Mouse (Mus musculus): ENCODE data around the gene Scml4.

Scml4 gene

DNA sequence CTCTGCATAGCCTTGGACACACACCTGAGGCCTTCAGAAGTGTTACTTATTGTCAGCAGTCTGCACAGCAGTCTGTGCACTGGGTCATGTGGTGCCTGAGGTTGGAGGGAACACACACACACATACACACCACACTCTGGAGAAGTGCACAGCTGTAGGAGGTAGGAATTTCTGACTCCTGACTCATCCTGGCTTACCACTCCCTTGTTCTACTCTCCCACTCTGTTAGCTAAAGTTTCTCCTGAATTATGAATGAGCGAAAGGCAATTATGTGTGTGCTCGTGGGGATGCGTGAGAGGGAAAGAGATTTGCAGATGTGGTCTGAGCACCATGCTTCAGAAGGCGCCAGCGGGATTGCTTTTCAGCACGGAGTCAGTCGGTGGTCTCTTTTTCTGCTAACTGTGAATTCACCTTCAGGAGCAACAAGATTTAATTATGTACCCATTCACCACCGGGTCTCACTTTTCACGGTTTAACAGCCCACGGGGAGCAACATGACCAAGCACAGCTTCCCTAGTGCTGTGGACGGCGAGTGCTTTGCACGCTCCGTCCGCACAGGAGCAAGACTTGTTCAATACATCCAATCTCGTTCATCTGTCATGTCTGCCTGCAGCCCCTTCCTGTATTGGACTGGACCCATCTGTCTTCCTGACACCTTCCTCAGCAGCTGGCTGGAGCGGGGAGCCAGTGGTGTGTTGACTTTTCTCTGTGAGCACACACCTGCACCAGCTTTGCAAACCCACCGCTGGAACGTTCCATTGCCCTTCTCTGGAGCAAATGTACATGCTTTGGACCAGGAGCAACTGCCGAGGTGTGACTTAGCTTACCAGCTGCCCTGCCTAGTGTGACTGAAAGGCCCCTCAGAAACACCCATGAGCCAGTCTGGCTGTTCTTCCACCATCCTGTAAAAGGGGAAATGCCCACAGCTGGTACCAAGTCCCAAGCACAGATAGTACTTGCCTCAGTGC is 91.2 kb downstream of the Scml4 start:
- DNase-seq, result no peak

DNA sequence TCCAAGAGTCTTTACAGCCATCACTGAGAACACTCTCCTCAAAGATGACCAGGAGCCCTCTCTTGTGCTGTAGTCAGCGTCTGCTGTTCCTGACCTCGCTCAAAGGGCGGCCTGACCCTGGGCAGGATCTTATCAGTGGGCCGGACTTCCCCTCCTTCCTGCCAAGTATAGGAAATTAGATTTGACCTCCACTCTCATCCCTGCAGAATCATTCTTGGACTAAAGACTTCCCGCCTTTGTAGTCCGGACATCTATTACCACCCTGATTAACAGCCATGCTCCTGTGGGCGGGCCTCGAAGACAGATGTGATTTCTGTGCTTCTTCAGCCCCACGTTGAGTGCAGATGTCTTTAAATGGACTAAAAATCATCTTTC is 91.9 kb downstream of the Scml4 start:
- no peak for DNase-seq

DNA sequence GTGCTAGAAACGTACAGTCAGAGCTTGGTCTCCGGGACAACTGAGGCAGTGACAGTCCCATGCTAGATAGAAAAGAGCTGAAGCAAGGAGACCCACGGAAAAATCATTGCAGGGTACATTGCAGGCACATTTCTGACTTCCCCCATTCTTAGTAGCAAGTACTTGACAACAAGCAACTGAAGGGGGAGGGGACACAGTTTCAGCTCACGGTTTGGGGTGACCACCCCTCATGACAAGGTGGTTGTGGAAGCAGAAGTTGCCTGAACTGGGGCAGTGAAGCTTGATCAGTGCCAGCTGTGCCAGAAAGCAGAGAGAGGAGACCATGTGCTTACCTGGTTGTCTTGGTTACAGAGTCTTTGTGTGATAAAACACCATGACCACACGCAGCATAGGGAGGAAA is 93.4 kb downstream of the Scml4 start:
- DNase-seq, result no peak

DNA sequence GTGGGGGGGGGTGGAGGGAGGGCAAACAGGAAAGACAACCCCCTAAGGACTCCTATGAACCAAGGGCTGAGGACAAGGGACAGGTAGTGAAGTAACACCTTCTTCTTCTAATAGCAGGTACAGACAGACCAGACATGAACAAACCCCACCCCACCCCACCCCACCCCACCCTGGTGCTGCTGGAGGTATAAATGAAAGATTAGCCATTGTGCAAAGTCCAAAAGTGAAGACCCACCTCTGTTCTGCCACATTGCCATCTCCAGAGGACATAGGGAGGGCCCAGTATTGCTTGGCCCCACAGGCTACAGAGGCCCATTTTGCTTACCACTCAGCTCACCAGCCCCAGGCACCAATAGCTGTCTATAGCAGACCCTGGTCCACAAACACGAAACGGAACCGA is 95.0 kb downstream of the Scml4 start:
- DNase-seq, result no peak

DNA sequence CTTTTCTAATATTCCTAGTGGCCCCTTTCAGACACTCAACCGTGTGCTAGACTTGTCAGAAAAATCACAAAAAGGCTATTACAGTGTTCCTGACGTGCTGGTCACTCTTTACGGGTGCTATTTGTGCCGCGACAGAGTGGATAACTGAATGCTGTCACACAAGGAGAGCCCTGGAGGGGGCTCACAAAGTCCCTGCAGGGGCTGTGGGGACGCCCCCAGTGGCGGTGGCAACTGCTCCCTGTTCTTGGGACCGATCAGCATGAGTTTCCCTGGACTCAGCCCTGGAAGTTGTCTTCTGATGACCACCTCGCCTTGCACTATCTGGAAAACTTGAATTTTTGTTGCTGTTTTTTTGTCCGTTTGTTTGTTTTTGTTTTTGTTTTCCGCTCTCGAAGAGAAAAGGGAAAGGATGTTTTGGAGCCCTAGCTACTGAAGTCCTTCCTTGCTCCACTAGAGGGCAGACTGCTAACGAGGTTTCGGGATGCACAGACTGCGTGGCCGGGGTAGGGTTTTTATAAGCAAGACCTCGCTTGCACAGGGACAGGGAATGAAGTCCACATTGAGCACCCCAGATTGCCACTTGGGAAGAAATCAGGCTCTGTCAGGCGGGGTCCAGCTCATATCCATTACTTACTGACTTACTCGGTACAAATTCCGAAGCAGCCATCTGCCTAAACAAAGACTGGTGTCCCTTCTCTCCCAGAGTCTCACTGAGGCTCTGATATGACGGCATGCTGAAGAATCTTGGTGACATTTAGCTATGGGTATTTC is 97.9 kb downstream of the Scml4 start:
- peak; percentile 72 to 84 for DNase-seq

DNA sequence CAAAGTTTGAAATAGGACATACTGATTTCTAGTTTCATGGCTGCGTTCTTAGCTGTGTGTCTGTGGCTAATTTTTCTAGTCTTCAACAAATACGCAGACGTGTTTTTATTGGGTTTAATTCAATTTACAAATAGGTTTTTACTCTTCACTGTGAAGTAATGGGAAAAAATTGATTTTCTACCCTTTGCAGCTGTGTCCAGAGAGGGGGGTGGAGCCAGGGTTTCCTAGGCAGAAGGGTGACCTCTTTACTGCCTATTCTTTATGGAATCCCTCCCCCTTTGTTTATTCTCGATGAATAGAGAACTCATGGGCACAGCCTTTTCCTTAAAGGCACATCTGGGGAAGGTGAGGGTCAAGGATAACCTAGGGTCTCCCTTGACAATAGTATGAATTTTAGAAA is 98.5 kb downstream of the Scml4 start:
- DNase-seq, result no peak

DNA sequence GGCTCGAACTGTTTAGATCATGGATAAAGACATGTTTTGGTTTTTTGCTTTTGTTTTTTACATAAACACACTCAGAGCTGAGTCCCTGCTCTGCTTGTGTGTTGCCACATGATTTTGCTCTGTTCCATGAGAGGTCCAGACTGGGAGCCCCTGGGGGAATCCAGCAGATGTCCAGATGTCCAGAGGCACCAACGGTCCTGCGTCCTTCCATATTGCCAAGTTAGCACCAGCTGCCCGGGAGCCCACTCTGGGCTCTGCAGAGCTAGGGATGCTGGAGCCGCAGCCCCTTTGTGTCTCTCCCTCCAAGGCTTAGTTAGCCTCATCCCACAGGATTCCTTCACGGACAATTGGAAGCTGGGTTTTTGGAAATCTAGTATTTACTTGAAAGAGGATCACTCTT is 101.6 kb downstream of the Scml4 start:
- DNase-seq, result no peak

DNA sequence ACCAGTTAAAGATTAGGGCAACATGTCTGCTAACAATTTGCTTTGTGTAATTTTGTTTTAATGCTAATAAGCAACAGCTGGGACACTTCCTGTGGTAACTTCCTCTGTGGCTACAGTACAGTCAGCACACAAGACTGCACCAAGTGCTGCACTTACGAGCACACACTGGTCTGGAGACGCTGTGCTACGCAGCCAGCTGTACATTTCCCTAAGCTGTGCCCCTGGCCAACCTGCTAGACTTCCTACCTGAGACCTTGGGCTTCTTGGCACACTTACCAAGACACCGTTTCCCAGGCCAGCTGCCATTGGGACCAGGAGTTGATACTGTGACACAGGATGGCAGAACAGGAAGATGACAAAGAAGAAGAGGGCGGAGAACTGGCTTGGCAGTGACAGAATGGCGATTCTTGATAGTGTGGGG is 102.0 kb downstream of the Scml4 start:
- DNase-seq, result no peak

DNA sequence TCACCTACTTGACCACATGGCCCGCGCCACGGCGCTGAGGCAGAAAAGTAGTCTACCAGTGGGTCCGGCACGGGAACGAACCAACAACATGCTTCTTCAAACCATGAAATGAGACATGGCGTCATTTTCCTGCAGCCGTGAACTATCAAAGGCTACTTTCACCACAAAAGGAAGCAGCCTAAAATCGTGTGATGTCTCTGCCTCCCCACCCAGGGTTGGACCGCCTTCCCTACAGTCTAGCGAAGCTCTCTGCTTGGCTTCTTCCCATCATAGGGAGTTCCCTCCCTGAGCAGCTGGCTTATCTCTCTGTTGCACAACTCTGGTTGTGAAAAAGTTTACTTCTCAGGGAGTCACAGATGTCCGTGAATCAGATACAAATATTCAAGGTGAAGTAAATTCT is 102.5 kb downstream of the Scml4 start:
- no peak for DNase-seq

DNA sequence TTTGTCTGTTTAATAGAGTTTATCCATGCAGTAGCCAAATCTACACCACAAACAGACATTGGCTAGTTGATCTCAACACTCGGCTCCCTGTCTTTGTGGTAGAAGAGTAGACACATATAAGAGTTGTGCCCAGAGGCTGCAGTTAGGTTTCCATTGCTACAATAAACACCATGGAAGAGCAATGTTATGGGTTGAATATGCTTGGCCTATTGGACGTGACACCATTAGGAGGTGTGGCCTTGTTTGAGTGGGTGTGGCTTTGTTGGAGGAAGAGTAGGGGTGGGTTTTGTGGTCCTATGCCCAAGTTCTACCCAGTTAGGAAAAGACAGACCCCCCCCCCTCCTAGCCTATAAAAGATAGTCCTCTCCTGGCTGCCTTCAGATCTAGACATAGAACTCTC is 102.9 kb downstream of the Scml4 start:
- DNase-seq, result no peak

DNA sequence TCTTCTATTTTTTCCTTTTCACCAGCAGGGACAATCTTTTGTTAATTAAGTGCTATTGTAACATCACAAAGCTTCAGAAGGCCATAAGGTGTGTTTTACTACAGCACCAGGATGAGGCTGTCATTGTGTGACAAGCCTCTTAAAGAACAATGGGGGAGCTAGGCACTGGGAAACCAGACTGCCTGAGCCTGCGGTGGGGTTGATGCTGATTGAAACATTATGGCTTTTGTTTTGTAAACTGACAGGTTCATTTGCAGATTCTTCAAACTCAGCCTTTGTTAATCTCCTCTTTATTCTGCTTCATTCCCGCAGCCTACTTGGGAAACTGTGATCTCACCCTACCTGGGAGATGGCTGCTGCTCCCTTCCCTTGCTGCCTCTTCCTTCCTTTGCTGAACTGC is 108.2 kb downstream of the Scml4 start:
- DNase-seq, result no peak

DNA sequence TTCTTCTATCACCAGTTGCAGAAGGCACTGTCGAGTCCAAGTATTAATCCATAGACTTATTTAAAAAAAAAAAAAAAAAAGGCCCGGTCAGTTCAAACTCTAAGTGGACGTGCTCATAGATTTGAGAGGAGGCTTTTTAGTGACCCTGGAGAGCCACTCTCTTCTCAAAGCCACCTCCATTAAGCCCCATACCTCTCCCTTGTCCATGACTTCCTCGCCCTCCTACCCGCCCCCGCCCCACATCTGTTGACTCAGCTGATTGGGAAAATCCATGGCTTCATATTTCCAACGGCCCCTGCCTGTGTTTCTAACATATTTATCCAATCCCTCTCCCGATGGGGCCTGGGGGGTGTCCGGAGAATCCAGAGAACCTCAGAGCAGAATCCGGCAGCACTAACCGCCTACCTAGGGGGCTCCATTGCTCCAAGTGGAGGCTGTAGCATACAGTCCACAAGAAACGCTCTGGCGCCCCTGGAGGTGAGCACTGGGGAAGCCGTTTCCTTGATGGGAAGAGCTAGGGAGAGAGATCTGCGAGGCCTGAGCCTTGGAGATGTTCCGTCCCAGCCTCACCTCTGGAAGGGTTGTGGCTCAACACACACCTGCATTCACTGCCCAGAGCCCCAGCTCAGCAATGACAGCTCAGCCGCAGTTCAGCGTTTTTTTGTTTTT is 112.5 kb downstream of the Scml4 start:
- DNase-seq, result peak; percentile 69 to 83

DNA sequence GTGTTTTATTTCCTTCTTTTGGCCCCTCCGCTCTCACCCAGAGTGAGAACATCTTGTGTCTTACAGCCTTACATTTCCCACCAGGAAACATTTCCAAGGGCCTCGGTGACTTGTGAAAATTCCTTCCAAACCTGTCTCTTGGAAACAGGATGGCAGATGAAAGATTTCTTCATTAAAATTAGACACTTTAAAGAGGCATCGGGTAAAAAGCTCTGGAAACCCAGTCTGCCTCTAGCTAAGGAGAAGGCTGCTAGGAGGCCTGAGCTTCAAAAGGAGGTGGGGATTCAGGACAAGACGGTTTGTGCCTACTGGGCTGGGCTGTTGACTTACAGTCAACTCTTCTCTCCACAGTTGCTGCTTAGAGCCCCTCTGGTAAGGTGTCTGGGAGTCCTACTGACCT is 113.4 kb downstream of the Scml4 start:
- DNase-seq, result no peak

DNA sequence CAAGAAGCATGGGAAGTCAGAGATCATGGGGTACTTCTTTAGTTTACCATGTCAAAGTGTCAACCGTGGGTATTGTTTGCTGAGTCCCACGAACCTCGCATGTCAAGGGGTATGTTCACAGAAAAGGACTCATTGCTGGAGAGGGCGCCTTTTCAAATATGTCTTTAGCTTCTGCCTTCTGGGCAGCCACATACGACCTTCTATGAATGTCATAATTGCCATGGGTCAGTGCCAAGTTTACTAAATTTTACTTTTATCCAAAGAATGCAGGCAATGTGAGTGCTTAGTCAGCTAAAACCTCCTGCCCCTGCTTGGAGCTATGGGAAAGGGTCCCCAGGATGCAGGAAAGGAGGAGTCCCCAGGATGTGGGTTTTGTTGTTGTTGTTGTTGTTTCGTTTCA is 116.4 kb downstream of the Scml4 start:
- DNase-seq, result no peak

DNA sequence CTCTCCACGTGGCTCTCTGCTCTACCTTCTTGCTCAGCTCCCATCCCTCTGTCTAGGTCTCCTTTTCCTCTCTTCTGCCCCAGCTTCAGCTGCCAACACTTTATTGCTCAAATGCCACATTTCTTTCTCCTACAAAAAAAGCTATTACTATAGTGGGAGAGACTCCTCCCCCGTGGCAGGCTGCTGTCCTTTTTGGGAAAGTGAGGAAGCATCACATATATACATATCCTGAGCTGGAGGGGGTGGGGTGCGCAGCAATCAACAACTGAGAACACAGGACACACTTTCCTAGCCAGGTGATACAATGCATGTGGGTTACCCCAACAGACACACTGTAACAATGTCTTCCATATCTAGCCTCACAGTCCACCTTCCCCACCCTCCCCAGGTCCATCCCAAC is 118.2 kb downstream of the Scml4 start:
- DNase-seq, result no peak

DNA sequence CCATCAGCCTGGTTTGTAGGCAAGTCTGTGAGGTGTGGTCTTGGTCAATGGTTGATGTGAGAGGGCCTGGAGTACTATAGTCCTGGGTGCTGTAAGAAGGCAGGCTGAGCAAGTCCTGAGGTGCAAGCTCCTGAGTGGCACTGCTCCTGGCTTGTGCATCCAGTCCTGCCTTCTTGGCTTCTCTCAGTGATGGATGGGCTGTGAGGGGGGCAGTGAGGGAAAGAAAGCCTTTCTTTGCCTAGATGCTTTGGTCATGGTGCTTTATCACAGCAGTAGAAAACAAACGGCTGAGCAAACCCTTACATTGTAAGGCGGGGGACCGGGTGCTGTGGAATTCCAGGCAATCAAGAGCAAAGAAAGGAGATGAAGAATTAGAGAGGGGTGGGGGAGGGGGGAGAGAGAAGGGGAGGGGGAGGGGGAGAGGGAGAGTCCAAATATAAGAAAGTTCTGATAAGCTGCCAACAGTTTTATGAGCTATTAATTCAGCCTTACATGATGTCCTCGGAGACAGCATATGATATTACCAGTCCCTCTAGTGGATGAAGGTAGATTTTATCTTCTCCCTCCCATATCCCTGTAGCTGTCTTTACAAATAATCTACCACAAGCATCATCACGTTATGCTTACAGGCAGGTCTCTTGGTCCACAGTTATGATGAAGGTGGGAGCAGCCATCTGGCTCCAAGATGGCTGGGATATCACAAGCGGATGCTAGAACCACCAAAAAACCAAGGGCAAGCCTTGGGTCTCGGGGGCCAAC is 121.0 kb downstream of the Scml4 start:
- no peak for DNase-seq

DNA sequence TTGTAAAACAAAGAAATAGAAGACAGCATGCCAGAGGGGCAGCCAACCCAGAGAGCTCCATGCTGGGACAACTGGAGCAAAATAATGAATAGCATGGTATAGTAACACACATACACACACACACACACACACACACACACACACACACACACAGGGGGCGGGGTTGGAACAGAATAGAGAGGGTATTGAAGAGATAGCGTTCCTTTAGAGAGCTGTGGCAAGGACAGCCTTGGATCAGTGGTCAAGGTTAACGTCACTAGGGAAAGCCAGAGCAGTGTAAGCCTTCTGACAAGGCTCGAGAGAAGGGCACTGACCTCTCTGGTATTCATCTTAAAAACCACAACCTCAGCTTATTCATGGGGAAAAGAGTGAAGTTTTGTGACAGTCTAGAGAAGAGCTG is 124.7 kb downstream of the Scml4 start:
- no peak for DNase-seq

DNA sequence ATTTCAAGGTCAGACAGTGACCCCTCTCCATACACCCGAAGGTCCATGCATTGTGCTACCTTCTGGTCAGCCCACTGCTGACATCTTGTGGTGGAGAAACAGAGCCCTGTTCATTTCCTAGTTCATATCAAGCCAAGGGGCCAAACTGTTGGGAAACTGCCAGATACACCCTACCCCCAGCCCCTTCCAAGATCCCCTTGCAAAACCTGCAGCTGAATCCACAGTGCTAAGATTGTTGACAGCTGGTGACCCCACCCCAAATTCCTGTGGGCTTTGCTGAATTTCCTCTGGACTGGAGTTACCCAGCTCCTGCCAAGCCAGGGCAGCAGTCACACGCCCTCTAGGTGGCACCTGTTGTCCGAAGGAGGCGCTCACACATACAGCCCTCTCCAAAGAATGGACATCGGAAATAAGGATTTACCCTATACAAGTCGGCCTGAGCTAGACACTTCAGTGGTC is 127.5 kb downstream of the Scml4 start:
- DNase-seq, result peak; percentile 32 to 43

DNA sequence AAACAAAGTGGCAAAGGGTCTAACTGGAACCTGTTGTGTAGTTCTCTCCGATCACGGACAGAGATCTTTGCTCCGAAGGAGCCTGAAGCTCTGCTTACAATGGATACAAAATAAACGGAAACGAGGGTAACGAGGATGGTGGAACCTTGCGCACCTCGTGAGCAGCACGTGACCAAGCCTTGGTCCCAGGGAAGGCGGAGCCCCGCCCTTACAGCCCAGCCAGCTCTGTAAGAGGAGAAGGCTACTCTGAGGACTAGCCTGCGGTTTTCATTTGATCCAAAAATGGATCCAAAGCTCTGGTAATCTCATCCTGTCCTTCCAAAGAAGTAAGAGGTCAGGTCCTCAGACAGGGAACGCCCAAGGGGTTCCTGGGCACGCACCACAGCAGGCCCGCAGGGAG is 128.5 kb downstream of the Scml4 start:
- DNase-seq, result no peak

DNA sequence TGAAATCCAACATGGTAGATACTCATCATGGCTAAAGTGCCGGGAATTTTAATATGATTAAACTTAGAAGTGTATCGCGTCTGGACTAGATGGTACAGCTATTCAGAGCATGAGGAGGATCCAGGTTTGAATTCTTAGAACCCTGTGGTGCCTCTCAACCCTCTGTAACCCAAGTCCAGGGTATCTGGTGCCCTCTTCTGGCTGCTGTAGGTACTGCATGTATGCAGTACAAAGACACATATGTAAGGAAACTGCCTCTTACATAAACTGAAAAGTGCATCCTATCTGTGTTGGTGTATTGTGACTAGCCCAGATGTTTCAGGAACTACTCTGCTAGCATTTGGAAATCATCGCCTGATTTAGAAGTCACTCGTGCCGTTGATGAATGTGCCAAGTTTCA is 129.7 kb downstream of the Scml4 start:
- DNase-seq, result peak; percentile 73 to 83

DNA sequence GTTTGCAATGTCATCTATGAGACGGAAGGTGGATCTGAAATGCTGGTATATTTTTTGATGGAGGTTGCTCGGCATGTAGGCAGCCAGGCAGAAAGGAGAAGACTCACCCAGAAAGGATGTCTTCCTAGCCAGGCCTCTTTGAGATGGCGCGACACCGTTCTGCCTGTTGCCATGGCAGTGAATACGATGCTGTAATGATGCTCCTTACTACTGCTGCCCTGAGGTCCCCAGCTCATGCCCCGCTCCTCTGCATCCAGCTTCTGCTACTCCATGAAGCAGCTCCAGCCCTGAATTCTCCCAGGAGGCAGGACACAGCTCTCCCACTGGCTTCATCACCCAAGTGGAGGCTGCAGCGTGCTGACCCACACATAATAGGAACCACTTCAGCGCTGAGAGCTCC is 130.8 kb downstream of the Scml4 start:
- no peak for DNase-seq

DNA sequence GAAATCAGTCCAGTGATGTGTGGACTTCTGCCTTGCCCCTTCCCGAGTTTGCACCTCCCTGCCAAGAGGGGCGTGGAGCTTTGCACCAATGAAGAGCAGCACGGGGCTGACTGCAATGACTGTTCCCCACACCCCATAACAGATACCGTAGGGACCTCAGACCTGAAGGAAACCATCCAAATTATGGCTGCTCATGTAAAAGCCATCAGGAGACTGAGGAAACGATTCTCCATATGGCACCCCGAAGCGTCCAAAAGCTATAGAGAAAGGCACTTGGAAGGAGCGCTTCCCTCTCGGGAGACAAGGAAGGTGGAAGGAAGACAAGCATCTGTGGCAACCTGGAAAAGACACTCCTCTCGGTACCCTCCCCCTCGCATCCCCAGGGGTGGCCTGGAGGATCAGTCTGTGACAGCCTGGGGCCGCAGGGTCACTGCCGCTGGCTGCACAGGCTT is 134.2 kb downstream of the Scml4 start:
- peak; percentile 37 to 52 for DNase-seq

DNA sequence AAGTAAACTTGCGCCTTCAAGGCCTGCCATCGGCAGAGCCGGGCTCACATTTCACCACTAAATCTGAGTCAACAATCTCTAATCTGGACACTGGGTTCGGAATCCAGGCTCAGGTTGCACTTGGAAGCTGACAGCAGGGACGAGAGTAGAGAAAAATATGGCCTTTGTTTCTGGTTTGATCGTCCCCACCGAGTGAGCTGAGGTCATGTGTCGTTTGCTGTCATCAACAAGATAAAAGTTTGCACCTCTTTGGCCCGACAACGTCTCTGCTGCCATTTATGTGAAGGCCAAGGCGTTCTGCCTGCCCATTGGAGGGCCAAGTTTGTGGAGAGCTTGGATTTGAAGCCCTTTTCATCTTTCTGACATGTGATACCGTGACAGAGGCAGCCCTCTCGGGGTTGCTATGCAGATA is 135.3 kb downstream of the Scml4 start:
- DNase-seq, result no peak

Data from cerebellum, postnatal 25 days (tissue).